Mouse (Mus musculus) embryonic fibroblast, embryonic 13.5 days (primary cell): ENCODE results near the gene Frmd8.

Experiments
- CTCF ChIP-seq: IDR thresholded peaks from 2 replicates; pipeline ENCODE4 v1.5.1; 2011; ENCODE audit warnings: mild to moderate bottlenecking, control low read depth, low read length, moderate library complexity, borderline replicate concordance; ENCODE audit not compliant: insufficient read depth
- POLR2A ChIP-seq: IDR thresholded peaks from 2 replicates; pipeline ENCODE4 v1.6.1; 2011; ENCODE audit warnings: low read depth, mild to moderate bottlenecking, control low read depth, low read length, moderate library complexity

DNA sequence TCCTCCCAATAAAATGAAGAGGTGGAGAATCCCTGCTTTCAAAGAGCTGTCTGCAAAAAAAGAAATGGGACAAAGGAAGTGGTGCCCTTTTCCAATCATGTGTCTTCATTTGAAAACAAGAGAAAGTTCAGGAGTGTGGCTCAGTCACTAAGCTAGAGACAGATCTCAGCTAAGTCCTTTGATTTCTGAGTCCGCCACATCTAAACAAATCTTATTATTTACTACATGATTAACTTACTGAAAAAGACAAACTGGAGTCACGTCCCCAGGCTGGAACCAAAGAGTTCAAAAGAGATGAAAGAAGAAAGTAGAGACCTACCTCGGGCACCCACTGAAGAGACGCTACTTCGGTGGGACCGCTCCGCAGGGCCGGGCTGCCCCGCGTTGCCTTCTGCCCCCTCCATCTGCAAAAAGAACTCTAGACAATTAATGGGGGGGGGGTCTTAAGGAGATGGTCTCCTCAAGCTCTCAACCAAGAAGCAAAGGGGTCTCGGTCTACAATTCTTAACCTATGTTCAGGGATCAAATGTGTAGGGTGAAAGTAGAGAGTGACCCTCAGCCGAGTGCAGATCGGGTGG lies 594 bp downstream of the Frmd8 start:
- no peak for TF ChIP-seq CTCF
- no peak for TF ChIP-seq POLR2A
